Mouse (Mus musculus) retina, embryonic 14.5 days (tissue): ENCODE measurements around the gene Rad51d.

ENCODE experiments used
- DNase-seq: peaks from one replicate; pipeline ENCODE4 v3.0.0-alpha.2; 2015; ENCODE audit warnings: low spot score

Gene Rad51d

DNA sequence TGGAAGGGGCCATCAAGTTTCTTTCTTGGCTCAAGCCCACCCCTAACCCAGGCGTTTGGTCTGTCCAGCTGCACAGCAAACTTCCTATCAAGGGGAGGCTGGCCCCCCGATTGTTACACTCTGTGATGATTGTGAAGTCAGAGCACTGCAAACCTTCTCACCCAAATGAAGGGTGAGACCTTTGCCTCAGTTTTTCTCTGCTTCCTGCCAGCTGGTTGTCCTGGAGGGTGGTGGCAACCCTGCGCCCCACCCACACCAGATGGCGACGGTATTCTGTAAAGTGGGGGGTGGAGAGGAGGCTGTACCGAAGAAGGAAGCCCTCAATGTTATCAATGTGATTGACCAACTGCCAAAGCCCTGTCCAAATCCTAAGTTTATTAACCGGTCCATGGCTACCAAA lies 1.5 kb upstream of the Rad51d start, which contains the start of gene Fndc8:
TSS of gene Fndc8 (plus strand) at position 189 of the 400 bp plus-strand sequence.
- DNase-seq = no peak

DNA sequence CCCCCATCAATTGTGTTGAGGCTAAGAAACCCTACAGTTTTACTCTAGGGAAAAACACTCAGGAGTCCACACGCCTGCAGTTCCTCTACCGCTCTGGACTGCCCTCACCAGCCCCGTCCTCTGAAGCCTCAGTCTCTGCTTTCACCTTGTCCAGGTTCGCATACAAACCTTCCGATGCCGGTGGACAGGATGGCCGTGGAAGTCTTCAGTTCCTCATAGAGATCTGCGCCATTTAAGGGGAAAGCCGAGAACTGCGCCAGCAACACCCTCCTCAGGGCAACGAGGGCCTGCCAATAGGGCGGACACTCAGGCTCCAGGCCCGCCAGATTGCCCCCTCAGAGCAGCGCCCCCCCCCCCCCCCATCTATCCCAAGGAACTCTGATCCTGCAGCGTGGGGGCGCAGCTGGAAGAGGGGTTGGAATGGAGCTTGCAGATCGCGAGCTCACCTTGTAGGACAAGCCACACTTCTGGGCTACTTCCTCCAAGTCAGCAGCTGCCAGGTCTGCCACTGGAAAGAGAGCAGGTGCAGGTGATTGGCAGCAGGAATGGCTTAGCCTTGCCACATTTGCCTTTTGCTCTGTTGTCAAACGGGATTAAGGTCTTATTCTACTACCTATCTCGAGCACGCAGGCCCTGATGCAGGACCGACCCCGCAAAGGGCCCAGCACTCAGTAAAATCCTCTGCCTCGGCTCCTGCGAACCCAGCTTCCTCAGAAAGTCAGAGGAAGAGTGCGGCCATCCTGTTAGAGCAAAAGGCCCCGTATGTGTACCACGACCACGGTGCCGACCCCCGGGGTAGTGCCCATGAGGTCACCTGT lies 681 bp downstream of the Rad51d start:
- no peak for DNase-seq

DNA sequence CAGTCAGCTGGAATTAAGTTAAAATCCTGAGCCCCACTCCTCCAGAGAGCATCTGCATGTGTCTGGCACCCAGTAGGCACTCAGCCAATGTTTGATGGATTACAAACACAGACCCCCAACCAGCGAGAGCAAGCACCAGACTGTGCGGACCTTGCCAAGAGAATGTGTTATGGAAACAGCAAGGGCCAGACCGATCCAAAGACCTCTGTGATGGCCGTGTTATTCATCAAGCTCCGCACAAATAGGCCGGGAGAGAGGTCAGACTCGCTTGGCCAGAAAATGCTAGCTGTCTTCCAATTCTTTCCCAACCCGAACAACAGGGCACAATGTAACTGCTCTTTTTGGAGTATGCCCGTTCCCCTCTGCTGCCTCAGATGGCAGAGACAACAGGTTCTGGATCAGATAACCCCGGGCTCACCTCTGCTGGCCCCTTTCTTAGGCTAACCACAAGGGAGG lies 1.9 kb downstream of the Rad51d start:
- no peak for DNase-seq

DNA sequence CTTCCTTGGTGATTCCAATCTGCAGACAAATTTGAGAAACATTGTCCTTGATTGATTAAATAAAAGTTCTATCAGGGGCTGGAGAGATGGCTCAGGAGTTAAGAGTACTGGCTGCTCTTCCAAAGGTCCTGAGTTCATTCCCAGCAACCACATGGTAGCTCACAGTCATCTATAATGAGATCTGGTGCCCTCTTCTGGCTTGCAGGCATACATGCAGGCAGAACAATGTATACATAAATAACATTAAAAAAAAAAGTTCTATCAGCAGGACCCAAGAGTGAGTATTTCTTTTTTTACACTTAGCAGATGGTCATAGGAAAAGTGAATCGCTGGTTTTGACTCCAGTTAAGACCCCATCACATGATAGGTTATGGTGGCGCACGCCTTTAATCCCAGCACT lies 3.9 kb downstream of the Rad51d start:
- no peak for DNase-seq

DNA sequence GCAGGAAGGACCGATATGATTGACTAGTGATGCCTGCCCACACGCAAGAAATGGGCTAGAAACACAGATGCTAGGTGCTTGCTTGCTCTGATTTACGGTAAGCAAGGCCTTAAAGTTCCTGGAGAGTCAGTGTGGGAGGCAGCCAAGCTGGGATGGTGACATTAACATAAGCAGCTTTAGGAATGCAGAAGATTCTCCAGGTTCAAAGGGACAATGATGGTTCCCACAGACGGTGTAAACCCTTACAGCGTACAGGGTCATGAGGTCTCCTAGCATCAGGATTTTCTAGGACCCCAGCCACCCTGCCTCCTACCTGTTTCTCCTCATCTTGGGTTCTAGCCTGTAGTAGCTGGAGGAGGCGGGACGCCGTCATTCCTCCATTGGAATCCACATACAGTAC lies 7.2 kb downstream of the Rad51d start:
- no peak for DNase-seq

DNA sequence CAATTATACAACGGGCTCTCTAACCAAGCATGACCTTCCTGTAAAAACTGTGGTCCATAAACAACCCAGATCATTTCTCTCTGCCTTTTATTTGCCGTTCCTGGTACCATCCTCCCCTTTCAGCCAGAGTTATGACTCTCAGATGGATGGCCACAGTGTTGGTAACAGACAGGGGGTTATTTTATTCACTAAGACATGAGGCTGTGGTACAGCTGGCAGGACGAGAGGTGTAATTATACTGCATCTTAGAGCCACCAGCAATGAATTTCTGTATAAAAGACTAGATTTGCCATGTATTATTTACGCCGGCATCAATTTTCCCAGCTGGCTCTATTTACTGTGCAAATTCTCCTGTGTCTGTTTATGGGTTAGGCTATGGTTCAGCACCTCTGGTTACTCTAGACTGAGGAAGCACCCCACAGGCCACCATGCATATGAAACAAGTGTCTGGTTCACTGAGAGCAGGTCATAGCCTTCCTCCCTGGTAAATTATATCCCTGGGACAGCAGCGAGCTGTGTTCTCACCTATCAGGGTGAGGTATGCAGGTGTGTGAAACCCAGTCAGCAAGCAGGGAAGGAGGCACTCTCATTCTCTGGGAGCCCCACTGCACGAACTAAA lies 12.6 kb downstream of the Rad51d start:
- DNase-seq = peak; percentile 44

DNA sequence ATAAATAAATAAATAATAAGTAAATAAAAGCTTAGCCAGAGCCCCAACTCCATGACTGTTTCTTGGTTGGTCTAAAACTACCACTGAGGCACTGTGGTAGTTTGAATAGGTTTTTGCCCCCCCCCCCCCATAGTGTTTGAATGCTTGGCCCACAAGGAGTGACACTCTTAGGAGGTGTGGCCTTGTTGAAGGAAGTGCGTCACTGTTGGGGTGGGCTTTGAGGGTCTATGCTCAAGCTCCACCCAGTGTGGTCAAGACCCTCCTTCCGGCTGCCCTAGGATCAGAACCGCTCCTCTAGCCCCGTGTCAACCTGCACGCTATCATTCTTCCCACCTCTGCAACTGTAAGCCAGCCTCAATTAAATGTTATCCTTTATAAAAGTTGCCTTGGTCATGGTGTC lies 14.8 kb downstream of the Rad51d start:
- DNase-seq = no peak

DNA sequence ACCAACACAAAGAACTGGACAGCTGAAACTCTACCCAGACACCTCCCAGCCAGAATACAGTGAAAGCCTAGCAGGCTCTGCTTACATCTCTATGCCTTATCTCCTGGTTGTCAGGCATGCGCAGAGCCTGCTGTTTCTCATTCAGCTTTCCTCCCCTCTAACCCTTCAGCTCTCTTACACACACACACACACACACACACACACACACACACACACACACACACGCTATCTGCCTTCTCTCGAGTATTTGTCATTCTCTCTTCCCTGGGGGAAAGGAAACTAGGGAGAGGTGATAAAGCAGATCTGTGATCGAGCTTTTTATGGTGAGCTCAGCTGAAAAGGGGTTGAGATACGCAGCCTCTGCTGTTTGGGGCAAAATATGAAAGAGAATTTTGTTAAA lies 15.5 kb downstream of the Rad51d start:
- DNase-seq = no peak

DNA sequence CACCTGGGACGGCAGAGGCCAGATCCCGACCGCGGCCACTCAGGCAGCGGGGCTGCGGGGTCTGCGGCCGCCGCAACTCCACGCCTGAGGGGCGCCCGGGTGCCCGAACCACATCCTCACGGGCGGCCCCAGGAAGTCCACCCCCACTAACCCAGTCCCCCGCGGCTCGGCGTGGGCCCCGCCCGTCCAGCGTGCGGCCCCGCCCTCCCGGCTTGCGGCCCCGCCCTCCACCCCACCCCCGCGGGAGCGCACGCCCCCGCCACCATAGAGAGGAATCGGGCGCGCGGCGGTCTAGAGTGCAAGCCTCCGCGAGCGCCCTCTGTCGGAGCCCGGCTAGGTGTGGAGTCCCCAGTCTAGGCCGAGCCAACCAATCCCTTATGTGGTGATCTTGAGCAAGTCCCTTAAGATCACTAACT lies 19.4 kb downstream of the Rad51d start, which contains the start of gene Rffl:
TSS of gene Rffl (minus strand) at position 180 of the 416 bp plus-strand sequence.
- DNase-seq = peak; percentile 98

DNA sequence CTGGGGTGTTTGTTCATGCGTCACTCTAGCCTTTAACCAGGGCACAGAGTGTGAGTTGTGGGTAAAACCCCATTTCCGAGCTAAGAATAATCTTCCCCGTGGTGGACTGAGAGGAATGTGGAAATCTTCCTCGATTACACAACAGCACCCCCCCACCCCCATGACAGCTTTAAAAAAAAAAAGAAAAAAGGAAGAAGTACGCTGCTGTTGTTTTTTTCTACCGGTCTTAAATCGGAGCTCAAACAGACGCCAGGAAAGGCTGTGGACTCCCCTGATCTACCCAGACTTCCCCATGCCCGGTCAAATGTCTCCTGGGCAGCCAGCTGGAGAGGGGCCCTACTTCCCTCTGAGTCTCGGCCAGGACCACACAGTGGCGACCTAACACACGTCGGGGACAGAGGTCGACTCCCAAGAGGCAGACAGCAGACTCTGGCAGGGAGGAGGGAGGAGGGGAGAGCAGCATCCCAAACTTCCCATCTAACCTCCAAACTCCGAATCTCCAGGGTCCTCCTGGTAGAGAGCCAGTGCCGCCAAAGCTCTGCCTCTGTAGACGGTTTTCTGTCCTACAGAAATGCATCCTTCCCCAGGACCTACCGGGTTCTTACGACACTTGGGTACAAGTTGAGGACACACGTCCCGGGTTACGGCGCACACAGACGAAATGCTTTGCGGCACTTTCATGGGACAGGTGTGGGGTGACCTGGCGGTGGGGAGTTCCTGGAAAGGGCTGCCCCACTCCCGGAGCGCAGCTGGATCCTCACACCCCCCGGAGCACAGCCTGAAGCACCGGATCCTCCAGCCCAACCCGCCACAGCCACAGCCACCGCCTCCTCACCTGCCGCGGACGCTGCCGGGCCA lies 20.0 kb downstream of the Rad51d start:
- peak; percentile 56 for DNase-seq

DNA sequence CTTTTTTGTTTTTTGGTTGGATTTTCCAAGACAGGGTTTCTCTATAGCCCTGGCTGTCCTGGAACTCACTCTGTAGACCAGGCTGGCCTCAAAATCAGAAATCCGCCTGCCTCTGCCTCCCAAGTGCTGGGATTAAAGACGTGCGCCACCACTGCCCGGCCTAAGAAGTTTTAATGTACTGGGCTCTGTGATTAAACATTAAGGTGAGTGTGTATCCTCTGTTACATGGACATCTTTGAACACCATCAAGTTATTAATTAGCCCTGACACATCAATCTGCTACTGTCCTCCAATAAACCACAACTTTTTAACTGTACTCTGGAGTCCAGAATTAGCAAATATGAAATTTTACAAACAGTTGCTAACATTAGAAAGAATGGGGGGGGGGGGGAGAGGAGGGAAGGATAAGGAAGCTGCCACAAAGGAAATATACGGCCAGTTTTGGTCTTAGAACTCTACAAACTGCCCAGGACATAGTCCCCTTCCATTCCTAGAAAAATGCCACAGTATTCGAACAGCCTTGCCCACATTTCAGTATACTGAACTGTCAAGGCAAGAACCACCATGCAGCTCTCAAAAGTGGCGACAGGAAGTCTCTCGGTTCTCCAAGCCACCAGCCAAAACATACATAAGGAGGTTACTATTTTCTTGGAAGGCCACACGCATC lies 20.8 kb downstream of the Rad51d start:
- DNase-seq = no peak

DNA sequence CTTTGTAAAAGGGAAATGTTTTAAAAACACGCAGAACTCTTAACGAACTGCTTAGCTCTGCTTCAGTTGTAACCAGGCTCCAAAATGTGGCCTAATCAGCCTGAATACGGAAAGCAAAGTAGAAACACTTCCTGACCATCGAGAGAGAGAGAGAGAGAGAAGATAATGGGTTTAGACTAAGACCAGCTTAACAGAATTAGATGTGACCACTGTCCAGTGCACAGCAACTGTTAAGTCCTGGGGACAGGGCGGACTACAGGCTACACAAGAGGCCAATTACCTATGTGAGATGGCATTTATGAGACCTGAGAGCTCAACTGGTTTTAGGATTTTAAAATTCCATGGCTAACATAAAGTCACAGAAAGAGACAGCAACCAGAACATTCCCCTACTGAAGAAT lies 22.5 kb downstream of the Rad51d start:
- no peak for DNase-seq

DNA sequence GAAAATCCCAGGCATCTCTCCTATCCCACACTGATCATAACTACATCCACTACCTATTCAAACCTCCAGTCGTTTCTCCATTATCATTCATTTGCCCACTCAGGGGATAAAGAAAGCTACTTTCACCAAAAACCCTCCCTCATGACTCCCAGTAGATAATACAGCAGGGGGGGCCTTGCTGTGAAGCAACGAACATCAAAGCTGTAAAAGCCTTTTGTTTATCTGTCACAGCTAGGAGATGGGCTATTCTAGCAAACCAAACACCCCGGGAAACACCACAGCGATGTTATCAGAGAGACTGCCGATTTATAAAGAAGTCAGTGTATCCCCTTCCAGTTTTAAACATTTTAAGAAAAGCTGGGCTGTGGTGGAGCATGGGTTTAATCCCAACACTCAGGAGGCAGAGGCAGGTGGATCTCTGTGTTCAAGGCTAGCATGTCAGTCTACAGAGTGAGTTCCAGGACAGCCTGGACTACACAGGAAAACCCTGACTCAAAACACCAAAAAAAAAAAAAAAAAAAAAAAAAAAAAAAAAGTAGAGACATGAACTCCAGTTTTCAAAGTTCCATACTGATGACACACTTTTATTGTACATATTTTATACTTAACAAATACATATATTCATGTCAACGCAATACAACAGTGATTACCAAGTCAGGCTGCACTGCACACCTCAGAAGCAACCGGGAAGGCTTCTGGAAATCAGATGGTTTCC lies 23.4 kb downstream of the Rad51d start:
- no peak for DNase-seq

DNA sequence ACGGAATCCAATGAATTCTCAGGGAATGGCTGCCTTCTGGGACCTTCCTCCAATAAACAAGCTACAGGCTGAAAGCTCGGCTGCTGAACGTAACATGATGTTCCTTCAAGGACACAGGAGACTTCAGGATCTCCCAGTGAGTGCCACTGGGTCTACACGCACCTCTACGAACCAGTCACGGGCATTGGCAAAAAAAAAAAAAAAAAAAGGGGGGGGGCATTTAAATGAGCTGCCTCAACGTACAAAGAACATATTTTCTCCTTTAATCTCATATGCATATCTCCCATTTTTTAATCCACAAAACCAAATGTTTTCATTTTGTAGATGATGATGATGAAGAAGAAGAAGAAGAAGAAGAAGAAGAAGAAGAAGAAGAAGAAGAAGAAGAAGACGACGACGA lies 24.5 kb downstream of the Rad51d start:
- no peak for DNase-seq

DNA sequence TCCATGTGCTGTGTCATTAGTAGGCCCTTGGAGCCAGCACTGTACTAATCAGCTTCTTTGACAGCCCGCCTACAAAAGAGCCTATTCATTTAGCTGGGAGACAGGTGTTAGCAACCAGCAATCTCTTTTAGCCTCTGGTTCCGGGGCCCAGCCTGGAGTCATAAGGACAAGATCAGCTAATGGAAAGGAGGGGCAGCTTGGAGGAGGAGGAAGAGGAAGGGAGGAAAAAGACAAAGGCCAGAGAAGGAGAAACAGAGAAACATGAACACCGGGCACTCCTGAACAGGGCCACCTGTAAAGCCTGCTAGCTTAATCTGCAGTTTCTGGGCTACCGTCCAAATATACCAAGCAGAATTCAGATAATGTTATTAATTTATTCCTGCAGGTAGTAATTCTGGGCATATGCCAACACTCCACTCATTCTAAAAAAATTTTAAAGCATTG lies 26.9 kb downstream of the Rad51d start:
- DNase-seq = no peak

DNA sequence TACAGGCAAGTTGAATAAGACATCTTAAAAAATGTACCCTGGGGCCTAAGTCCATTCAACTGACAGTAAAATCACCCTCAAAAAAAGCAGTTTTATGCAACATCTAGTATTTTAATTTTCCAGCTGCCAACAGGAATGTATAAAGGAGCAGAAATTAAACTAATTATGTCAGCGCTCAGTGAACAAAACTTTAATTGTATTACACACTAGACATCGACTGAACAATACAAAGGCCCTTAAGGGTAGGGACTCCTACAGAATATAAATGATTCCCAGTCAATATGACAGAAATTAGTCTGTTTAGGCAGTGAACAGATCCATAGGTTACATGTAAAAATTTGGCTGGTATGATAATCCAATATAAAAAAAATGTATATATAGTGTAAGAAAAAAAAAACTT lies 27.4 kb downstream of the Rad51d start:
- no peak for DNase-seq

DNA sequence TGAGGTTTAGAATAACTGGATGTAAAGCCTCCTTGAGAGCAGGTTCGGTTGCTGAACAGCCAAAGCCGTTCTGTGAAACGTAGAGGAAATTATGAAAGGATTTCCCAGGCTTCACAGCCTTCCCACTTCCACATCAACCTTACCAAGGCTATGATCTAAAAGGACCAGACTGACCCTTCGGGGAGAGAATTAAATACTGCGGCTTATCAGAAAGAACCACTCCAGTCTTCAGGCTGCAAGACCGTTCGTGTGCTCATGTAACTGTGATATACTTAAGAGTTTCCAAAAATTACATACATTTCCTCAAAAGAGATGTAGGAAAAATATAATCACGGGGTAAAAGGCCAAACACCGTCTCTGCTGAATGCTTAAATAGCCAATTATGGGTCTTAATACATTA lies 27.8 kb downstream of the Rad51d start:
- no peak for DNase-seq

DNA sequence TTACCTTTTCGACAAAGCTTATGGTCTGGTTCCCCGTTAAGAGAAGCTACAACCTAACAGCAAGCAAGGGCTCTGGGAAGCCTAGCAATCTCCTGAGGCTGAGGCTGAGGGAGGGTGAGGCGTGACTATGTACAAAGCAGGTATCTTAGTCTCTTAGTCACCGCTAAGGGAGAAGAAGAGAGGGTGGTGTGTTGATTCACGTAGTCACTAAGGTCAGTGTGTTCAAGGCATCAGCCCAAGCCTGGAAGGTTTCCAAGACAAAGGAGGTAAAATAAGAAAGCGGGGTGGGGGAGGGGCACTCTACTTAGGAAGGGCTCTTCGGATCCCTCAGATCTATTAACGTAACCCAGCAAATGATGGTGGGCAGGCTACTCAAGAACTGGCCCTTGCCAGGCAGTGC lies 28.9 kb downstream of the Rad51d start:
- no peak for DNase-seq

DNA sequence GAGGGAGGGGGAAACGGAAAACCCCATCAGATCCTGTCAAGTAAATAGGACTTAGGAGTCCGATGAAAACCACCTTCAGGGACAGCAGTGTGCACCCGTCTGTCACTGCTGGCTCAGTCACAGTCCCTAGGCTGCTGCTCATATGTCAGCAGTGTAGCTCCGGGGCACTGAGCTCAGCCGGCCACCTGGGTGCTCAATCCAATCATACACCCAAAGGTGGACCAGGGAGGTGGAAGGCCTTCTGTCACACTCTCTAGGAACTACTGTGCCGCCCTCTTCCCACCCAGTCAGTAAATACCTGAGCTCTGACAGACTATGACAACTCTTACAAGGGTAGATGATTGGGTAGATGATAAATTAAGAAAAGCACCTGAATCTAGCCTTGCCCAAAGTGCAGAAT lies 29.7 kb downstream of the Rad51d start:
- DNase-seq = no peak

DNA sequence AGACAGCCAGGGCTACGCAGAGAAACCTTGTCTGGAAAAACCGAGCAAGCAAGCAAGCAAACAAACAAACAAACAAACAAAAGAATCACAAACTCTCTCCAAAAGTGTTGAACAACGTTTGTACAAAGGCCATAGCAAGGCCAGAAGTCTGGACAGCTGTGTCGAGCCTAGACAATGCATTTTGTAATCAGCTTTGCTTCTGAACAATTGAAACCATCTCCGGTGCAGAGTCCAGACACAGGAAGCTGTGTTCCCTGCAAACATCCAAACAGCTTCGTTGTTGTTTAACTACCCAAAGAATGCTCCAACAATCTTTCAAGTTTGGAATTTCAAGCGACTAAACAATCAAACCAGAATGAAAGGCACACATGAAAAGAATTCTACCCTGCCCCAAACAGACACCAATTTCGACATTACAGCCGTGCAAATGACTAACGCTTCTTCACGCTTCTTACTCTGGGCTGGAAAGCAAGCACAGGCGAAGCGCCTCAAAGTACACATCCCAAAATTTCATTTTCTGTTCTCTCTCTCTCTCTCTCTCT lies 33.0 kb downstream of the Rad51d start:
- DNase-seq = no peak

DNA sequence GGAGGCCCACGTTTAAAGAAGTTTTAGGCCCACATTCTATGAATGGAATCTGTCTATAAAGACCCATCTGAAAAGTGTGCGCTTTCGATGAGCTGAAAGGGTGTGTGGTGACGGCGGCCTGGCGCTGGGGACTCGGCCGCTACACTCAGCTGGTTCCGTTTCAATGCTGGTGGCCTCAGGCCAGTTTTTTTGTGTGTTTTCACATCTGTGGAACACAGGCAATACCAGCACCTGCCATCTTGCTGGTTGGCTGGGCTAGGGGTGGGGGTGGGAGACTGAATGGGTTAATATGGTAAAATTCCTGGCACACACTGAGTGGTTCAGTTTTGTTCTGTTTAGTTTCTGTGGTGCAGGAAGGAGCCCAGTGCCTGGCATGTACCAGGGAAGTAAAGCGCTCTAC lies 34.4 kb downstream of the Rad51d start:
- no peak for DNase-seq
